Mouse (Mus musculus) left cerebral cortex, adult 2 months (tissue): ENCODE measurements around the gene Peli2. TPM values are rescaled to one million over a fixed set of nuclear protein-coding genes. Genes with fewer than 3 reads are reported as not detected.
A peak's percentile ranks its signal among the peaks of the same experiment; 100 is the strongest.

Source experiments
- DNase-seq, 2 experiments: peaks; one replicate each; pipeline ENCODE4 v3.0.0; 2021 to 2022; ENCODE audit warnings: low spot score in 2 of 2, mixed read lengths in 1 of 2; ENCODE audit errors: extremely low spot score in 1 of 2
- H3K27ac ChIP-seq: fragments of 200-600 bp; 2 replicates; pipeline ENCODE4 v1.8.1; 2022
- H3K4me3 ChIP-seq: fragments of 200-600 bp; 2 replicates; pipeline ENCODE4 v1.8.1; 2022
- CTCF ChIP-seq: fragments of 200-600 bp; IDR thresholded peaks from 2 replicates; pipeline ENCODE4 v1.8.1; 2022; ENCODE audit warnings: antibody characterized with exemption, mild to moderate bottlenecking, moderate library complexity
- intact Hi-C: fragments of 180-260 bp; cut with DNase I; formaldehyde crosslinking; loops from one replicate; pipeline ENCODE4 v1.15.1; 2025
- total RNA-seq, 2 experiments: library from RNA; stranded (reverse); gene quantifications; 2 replicates each; pipeline ENCODE4 v1.2.3; 2021

The Peli2 gene
- total RNA-seq, 2 experiments from 2014 or later: 19.3 to 23.1 TPM

- Histone ChIP-seq H3K4me3 (no peak overlapping the region), H3K27ac (no peak overlapping the region)
- TF ChIP-seq CTCF: no peak
- DNase-seq: no peak
- intact Hi-C loops: no loop called here
Observed at GRCm38 (mm10) chr14:48213593-48213992, 93.0 kb downstream of the Peli2 start.

- Histone ChIP-seq H3K4me3 (no peak overlapping the region), H3K27ac (no peak overlapping the region)
- DNase-seq: no peak
- no peak for TF ChIP-seq CTCF
- intact Hi-C loops: no loop called here
Observed at GRCm38 (mm10) chr14:48222051-48222450, 101.4 kb downstream of the Peli2 start.

DNA sequence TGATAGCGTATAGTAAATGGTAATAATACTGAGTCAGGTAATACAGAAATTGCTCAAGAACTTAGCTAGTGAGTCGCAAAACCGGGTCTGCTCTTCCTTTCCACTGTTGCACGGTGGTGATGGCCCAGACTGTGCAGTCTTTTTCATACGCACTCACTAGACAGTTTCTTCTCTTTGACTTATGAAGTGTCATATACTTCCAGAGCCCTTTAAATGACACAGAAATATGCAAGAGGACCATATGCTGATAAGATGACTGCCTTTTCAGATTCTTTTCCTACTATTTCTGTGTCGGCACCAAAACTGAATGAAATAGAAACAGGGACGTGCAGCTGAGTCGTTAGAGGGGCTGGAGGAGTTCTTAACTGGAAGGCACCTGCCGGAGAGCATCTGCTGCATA, 102.1 kb downstream of the Peli2 start:
- intact Hi-C loops: no loop called here
- TF ChIP-seq CTCF: no peak
- Histone ChIP-seq H3K27ac (no peak overlapping the region), H3K4me3 (no peak overlapping the region)
- no peak for DNase-seq

- no peak for DNase-seq
- no peak overlapping the region for H3K27ac ChIP-seq
- H3K4me3 ChIP-seq: no peak overlapping the region
- intact Hi-C loops: no loop called here
- no peak for TF ChIP-seq CTCF
Observed at GRCm38 (mm10) chr14:48224203-48224602, 103.6 kb downstream of the Peli2 start.

DNA sequence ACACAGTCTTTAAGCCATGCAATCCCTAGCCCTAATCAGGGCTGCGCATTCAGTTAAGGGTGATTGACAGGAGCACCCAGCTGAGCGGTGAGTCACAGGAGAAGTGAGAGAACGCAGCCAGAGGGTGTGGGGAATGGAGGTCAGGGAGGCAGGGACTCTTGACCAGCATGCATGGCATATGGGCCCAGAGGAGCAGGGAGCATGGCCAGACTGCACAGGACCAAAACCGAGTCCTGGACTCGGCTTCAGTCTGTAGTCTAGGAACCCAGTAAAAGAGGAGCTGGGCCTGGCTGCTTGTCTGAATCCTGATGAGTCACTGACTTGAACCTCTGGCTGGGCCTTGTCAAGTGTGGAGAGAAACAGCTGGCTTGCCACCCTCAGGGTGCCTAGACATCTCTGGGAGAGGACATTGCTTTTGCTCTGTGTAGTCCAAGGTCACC, 104.3 kb downstream of the Peli2 start:
- no peak for TF ChIP-seq CTCF
- no peak for DNase-seq
- intact Hi-C loops: no loop called here
- no peak overlapping the region for H3K4me3 ChIP-seq
- H3K27ac ChIP-seq: no peak overlapping the region

GRCm38 (mm10) chr14:48225810-48226446, 105.3 kb downstream of the Peli2 start:
- intact Hi-C loops: no loop called here

DNA sequence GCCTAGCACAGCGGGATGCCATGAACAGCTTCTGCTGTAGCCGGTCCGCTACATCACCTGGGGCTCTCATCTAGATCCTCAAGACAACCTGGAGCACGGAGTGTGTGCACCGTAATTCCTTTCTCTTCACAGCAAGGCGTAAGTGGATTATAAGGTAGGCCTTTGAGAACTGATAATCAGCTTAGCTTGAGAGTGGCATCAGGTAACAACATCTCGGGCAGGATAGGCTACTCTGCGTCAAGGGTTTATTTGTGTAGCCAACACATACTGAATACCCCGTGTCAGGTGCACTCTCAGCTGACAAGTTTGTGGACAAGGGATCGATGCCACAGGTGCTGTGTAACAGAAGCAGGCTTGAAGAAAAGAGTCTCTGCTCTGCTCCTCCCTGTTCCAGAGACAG, 106.1 kb downstream of the Peli2 start:
- intact Hi-C loops: no loop called here
- H3K27ac ChIP-seq: no peak overlapping the region
- H3K4me3 ChIP-seq: no peak overlapping the region
- TF ChIP-seq CTCF: no peak
- DNase-seq: no peak

More at GRCm38 (mm10) chr14:48225810-48226446, 105.3 kb downstream of the Peli2 start:
- no peak overlapping the region for H3K27ac ChIP-seq
- H3K4me3 ChIP-seq: no peak overlapping the region
- TF ChIP-seq CTCF: no peak; the same call in 1 of the 2 replicates
- DNase-seq: no peak

DNA sequence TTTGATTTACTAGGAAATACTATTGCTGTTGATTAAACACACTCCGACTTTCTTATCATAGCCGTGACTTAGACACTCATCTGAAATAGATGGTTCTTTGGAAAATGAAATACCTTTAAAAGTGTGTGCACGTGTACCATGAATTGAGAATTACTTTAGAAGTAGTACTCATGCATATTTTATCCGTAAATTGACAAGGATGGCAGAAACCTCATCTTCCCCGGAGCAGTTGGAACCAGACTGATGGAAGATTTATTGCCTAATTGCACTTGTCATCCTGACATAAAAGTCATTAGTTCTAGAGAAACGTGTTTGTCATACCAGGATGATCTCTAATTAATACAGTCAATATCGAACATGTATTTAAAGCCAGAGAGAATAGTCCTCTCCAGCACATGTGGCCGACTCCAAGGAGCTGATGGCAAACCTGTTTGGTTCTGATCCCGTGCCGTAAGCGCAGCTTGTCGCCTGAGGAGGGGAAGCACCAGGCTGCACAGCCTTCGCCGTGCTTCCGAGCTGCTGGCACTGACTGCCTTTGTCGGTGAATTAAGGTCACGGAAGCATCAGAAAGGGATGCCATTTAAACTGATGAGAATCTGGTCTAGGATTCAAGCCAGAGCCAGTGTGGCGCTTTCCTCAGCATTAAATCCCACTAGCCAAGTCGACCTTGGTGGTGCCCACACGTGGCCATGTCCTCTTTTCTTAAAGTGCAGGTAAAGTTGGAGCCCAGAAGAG, 114.3 kb downstream of the Peli2 start:
- H3K4me3 ChIP-seq: no peak overlapping the region
- DNase-seq: no peak
- intact Hi-C loops: no loop called here
- no peak for TF ChIP-seq CTCF
- H3K27ac ChIP-seq: no peak overlapping the region

DNA sequence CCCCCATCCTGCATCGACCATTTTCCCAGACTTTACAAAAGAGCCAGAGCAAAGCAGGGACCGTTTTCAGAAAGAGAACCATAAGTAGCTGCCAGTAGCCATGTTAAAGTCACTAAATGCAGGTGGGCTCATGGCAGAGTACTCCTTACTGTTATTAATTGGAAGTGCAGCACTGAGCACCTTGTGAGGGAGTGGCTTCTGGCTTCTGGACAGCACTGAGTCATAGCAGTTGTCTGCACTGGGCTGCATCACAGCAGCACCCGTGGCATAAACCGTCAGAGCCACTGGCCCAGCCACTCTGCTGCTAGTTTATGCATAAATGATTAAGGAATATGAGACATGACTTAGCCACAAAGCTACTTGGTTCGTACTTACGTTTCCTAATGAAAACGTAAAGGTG, 120.7 kb downstream of the Peli2 start:
- no peak overlapping the region for H3K27ac ChIP-seq
- no peak overlapping the region for H3K4me3 ChIP-seq
- no peak for DNase-seq
- intact Hi-C loops: no loop called here
- TF ChIP-seq CTCF: no peak

DNA sequence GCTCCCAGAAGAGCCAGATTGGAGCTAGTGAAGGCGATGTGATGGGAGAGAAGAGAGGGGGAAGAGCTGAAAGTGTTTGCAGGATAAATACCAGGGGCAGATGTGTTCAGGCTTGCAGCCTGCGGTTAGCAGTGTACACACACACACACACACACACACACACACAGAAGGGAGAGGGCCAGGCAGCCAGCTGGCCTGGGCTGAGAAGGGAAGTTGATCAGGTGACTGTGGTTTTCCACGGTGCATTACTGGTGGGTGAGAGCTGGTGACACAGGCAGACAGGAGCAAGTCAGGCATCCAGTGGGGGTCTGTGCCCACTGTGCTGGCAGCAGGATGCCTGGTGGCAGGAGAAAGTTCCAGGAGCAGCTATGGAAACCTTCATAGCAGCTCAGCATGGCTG, 125.6 kb downstream of the Peli2 start:
- Histone ChIP-seq H3K27ac (no peak overlapping the region), H3K4me3 (no peak overlapping the region)
- intact Hi-C loops: no loop called here
- TF ChIP-seq CTCF: no peak
- no peak for DNase-seq

DNA sequence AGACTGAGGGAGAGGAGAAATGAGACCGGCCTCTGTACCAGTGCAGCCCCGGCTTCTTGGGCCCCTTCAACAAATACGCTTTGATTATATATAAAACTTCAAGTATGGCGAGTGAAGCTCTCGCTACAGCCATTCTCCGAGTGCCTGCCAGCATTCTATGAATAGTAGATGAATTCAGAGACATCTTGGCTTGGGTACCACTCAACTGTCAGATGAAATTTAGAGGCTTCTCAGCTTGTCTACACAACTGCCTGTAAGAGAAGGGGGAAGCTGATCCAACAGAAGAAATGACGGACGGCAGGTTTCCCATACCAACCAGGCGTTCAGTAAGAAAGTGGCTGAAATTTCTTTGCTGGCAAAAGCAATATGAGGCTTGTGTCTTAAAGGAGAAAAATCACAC, 126.3 kb downstream of the Peli2 start:
- H3K4me3 ChIP-seq: no peak overlapping the region
- DNase-seq: no peak
- no peak overlapping the region for H3K27ac ChIP-seq
- TF ChIP-seq CTCF: no peak
- intact Hi-C loops: no loop called here

DNA sequence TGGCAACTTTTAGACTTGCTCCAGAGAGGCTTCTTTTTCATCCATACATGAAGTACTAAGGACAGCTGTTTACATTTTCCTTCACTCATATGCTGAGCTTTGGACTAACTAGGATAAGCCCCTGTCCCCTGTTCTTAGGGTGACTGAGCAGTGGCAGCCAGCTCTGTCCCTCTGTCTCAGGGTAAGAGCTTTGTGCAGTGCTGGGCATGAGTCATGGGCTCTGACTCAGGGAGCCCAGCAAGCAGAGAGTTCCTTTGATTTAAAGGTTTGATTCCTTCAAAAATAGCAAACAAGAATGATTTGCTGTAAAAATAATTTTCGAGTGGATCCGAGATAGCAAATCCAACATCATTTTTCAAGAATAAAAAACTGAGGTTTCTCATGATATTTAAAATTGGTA, 128.8 kb downstream of the Peli2 start:
- no peak for TF ChIP-seq CTCF
- intact Hi-C loops: no loop called here
- Histone ChIP-seq H3K4me3 (no peak overlapping the region), H3K27ac (no peak overlapping the region)
- no peak for DNase-seq

DNA sequence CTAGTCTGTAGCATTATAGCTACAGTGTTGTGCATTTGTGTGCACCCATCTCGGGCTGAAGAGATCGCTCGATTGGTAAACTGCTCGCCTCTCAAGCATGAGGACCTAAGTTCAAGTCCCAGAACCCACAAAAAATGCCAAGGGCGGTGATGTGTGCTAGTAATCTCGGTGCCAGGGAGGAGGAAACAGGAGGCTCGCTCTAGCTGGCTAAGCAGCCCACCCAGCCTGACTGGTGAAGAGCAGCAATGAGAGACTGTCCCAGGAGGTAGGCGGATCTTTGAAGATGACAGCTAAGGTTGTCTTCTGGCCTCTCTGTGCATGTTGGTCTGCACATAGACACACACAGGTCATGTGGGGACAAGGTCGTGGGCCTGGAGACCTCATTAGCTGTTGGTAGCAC, 129.3 kb downstream of the Peli2 start:
- H3K27ac ChIP-seq: peak overlapping the region; percentile 29; the same call in 1 of the 2 replicates
- no peak overlapping the region for H3K4me3 ChIP-seq
- no peak for TF ChIP-seq CTCF
- intact Hi-C loops: no loop called here
- no peak for DNase-seq
